Mouse (Mus musculus) adrenal gland, postnatal 0 days (tissue): ENCODE data around the gene Ccdc50. TPM values are rescaled to one million over a fixed set of nuclear protein-coding genes. Genes with fewer than 3 reads are reported as not detected.

Source experiments
- polyA plus RNA-seq: library from polyadenylated mRNA; unstranded; fragments of >200 nt; fragmentation: Nextera tagmentation; extraction: Ambion mirVana; gene quantifications from 2 replicates; pipeline ENCODE4 v1.2.1, GENCODE M21; 2015

Gene Ccdc50
- 19.9 and 28.3 TPM in 2 replicates for polyA plus RNA-seq

DNA sequence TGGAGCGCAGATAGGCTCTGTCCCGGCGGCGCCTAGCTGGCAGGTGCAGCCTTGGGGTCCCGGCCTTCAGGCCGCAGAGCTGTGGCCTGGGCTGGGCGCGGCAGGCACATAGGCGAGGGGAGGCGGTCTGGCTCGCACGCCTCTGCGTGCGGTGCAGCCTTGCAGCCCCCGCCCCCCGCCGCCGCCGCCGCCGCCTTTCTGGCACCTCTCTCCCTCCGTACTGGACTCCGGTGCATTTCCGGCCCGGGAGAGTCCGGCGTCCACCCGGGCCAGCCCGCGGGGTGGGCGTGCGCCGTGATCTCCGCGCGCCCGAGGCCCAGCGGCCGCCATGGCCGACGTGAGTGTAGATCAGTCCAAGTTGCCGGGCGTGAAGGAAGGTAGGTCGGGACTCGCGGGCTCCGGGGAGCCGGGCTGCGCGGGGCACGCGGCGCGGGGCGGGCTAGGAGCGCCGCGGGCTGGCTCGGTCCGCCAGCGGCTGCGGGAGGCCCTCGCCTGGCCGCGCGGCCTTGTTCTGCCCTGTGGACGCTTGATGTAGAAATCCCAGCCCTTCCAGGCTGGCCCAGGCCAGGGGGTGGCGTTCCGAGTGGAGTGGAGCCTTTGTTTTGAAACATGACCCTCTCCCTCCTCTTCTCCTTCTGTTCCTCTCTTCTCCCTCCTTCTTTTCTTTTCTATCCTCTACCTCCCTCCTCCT, at the start of gene Ccdc50:
Gene Ccdc50 (plus strand): TSS at position 109 of the 691 bp plus-strand sequence.

DNA sequence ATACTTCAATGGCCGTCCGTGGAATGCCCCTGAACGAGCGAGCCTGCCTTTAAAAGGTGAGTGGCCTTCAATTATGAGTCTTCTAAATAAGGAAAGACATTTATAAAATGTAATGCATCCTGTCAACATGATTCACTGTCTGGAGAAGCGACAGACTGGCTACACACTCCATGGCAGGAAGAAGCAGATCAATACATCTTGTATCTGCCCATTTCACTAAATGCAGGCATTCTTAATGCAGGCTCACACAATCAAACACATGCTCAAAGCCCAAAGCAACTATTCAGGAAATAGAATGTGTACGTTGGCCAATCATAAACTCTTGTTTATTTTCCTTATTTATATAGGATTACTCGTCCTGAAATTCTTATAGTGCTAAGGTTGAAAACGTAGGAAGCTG, 18.5 kb upstream of the Ccdc50 start, which contains the start of gene Uts2b:
Gene Uts2b (minus strand): TSS at position 49 of the 400 bp plus-strand sequence.

Other genes with a start within 250 kb of the Ccdc50 start
- gene Ostn, start 81.4 kb upstream of the Ccdc50 start, polyA plus RNA-seq, result 0.11 and 0.18 TPM in 2 replicates
- gene Uts2b, start 18.6 kb upstream of the Ccdc50 start, polyA plus RNA-seq, result 0.16 TPM in 1 of 2 replicates, not detected in the other